Mouse (Mus musculus): ENCODE measurements around the gene Agk.

Agk gene

GRCm38 (mm10) chr6:40443281-40443928 lies 118.4 kb downstream of the Agk start:
- DNase-seq (ENCODE audit: low spot score): no peak
